Mouse (Mus musculus) heart, postnatal 36 days (tissue): ENCODE measurements around the gene Barhl1. TPM values are rescaled to one million over a fixed set of nuclear protein-coding genes. Genes with fewer than 3 reads are reported as not detected.

ENCODE experiments used
- DNase-seq, 2 experiments: peaks; one replicate each; pipeline ENCODE4 v3.0.0; 2021 to 2022
- intact Hi-C: fragments of 180-260 bp; cut with DNase I; formaldehyde crosslinking; loops from one replicate; pipeline ENCODE4 v1.15.1; 2025
- total RNA-seq, 2 experiments: library from RNA; stranded (reverse); gene quantifications; 2 replicates each; pipeline ENCODE4 v1.2.3; 2021

Barhl1 gene
- total RNA-seq: not detected

- no peak for DNase-seq
- intact Hi-C loops: loop anchor here (5.0 kb wide), 1 partner anchor 159 kb away; no protein-coding TSS in a partner anchor
Measured at GRCm38 (mm10) chr2:28916513-28916865, at the start of gene Barhl1. Gene Barhl1, minus strand, starts transcription at chr2:28916668.

- no peak for DNase-seq
- intact Hi-C loops: no loop called here
Measured at GRCm38 (mm10) chr2:28963565-28963964, 47.1 kb upstream of the Barhl1 start.

GRCm38 (mm10) chr2:28961636-28962035 is 45.2 kb upstream of the Barhl1 start:
- DNase-seq: no peak
- intact Hi-C loops: no loop called here

- intact Hi-C loops: no loop called here
- DNase-seq: no peak
Measured at GRCm38 (mm10) chr2:28961024-28961585, 44.6 kb upstream of the Barhl1 start.

- intact Hi-C loops: no loop called here
Measured at GRCm38 (mm10) chr2:28956874-28957273, 40.4 kb upstream of the Barhl1 start.

GRCm38 (mm10) chr2:28954595-28954994 is 38.1 kb upstream of the Barhl1 start:
- intact Hi-C loops: no loop called here
- no peak for DNase-seq

More at GRCm38 (mm10) chr2:28956874-28957273, 40.4 kb upstream of the Barhl1 start:
- DNase-seq: no peak

GRCm38 (mm10) chr2:28952981-28953380 is 36.5 kb upstream of the Barhl1 start:
- DNase-seq: no peak
- intact Hi-C loops: no loop called here

GRCm38 (mm10) chr2:28946312-28946711 is 29.8 kb upstream of the Barhl1 start:
- intact Hi-C loops: no loop called here
- DNase-seq: no peak

GRCm38 (mm10) chr2:28945388-28945787 is 28.9 kb upstream of the Barhl1 start:
- intact Hi-C loops: no loop called here
- DNase-seq: no peak

- intact Hi-C loops: no loop called here
- no peak for DNase-seq
Measured at GRCm38 (mm10) chr2:28943666-28944516, 27.4 kb upstream of the Barhl1 start.

- intact Hi-C loops: no loop called here
Measured at GRCm38 (mm10) chr2:28938997-28939396, 22.5 kb upstream of the Barhl1 start.

GRCm38 (mm10) chr2:28930571-28930970 is 14.1 kb upstream of the Barhl1 start:
- intact Hi-C loops: no loop called here
- no peak for DNase-seq

More at GRCm38 (mm10) chr2:28938997-28939396, 22.5 kb upstream of the Barhl1 start:
- no peak for DNase-seq

- intact Hi-C loops: loop anchor here (1.0 to 10.0 kb wide), 3 partner anchors 52 to 681 kb away; no protein-coding TSS in a partner anchor
- DNase-seq: peak; percentile 45 to 67
Measured at GRCm38 (mm10) chr2:28923912-28924311, 7.4 kb upstream of the Barhl1 start.

GRCm38 (mm10) chr2:28919001-28919400 is 2.5 kb upstream of the Barhl1 start:
- intact Hi-C loops: loop anchor here (5.0 kb wide), 1 partner anchor 162 kb away; no protein-coding TSS in a partner anchor
- no peak for DNase-seq

- intact Hi-C loops: loop anchor here (5.0 kb wide), 1 partner anchor 160 kb away; no protein-coding TSS in a partner anchor
- DNase-seq: peak; percentile 16 to 38
Measured at GRCm38 (mm10) chr2:28917518-28918361, 1.3 kb upstream of the Barhl1 start.

- intact Hi-C loops: loop anchor here (5.0 kb wide), 1 partner anchor 160 kb away; no protein-coding TSS in a partner anchor
- no peak for DNase-seq
Measured at GRCm38 (mm10) chr2:28917156-28917517, 669 bp upstream of the Barhl1 start.

- intact Hi-C loops: loop anchor here (5.0 kb wide), 1 partner anchor 159 kb away; no protein-coding TSS in a partner anchor
- DNase-seq: peak; percentile 58 to 60
Measured at GRCm38 (mm10) chr2:28915768-28916512, 528 bp downstream of the Barhl1 start.

GRCm38 (mm10) chr2:28915104-28915738 is 1.2 kb downstream of the Barhl1 start:
- DNase-seq: no peak
- intact Hi-C loops: loop anchor here (5.0 kb wide), 1 partner anchor 158 kb away; no protein-coding TSS in a partner anchor

GRCm38 (mm10) chr2:28914121-28914520 is 2.3 kb downstream of the Barhl1 start:
- intact Hi-C loops: no loop called here
- DNase-seq: no peak
